Mouse (Mus musculus) midbrain, embryonic 11.5 days (tissue): ENCODE measurements around the gene H2-Q6. TPM values are rescaled to one million over a fixed set of nuclear protein-coding genes. Genes with fewer than 3 reads are reported as not detected.
"Not testable (repeated sequence)": the region's sequence is repeated elsewhere in the genome, so short reads cannot be mapped to it uniquely, and the experiment has no call there.

Experiments used
- ATAC-seq: fragments of 200-750 bp; cut with Nextera tagmentation; 2 replicates; pipeline ENCODE4 v1.8.0; 2017; ENCODE audit warnings: moderate TSS enrichment, moderate library complexity; ENCODE audit not compliant: low FRiP score
- DNase-seq: peaks from one replicate; pipeline ENCODE4 v3.0.0; 2015; ENCODE audit warnings: low spot score; ENCODE audit errors: missing footprints
- H3K27ac ChIP-seq: fragments of 300-500 bp; sonication (generic); 2 replicates; pipeline ENCODE4 v1.5.1; 2014; ENCODE audit warnings: low read depth, low read length
- H3K27me3 ChIP-seq: fragments of 300-500 bp; sonication (generic); 2 replicates; pipeline ENCODE4 v1.6.1; 2014; ENCODE audit warnings: mild to moderate bottlenecking, low read length, moderate library complexity, mixed read lengths; ENCODE audit not compliant: control insufficient read depth, insufficient read depth
- H3K36me3 ChIP-seq: fragments of 300-500 bp; sonication (generic); 2 replicates; pipeline ENCODE4 v1.6.1; 2014; ENCODE audit warnings: mild to moderate bottlenecking, low read length, moderate library complexity, mixed read lengths; ENCODE audit not compliant: control insufficient read depth, insufficient read depth
- H3K4me1 ChIP-seq: fragments of 300-500 bp; sonication (generic); 2 replicates; pipeline ENCODE4 v1.6.1; 2014; ENCODE audit warnings: low read length; ENCODE audit not compliant: control insufficient read depth, insufficient read depth
- H3K4me2 ChIP-seq: fragments of 300-500 bp; sonication (generic); 2 replicates; pipeline ENCODE4 v1.6.1; 2014; ENCODE audit warnings: mild to moderate bottlenecking, moderate library complexity
- H3K4me3 ChIP-seq: fragments of 300-500 bp; sonication (generic); 2 replicates; pipeline ENCODE4 v1.5.1; 2014; ENCODE audit warnings: low read depth, low read length
- H3K9ac ChIP-seq: fragments of 300-500 bp; sonication (generic); 2 replicates; pipeline ENCODE4 v1.6.1; 2014; ENCODE audit warnings: low read length
- H3K9me3 ChIP-seq: fragments of 300-500 bp; sonication (generic); 2 replicates; pipeline ENCODE4 v1.6.1; 2016; ENCODE audit warnings: low read length; ENCODE audit not compliant: control insufficient read depth
- WGBS: fragments of 180-500 bp; shearing (Covaris S2); extraction: QIAGEN DNeasy Blood & Tissue Kit; methylation state at CpG from one replicate; pipeline ENCODE4 v1.1.7; 2014; 5-methylcytosine and 5-hydroxymethylcytosine counted together
- polyA plus RNA-seq: library from polyadenylated mRNA; unstranded; fragments of >200 nt; fragmentation: Nextera tagmentation; extraction: Ambion mirVana; gene quantifications from 2 replicates; pipeline ENCODE4 v1.2.1, GENCODE M21; 2014

H2-Q6 gene
- polyA plus RNA-seq, 1 experiment from 2014 or later = 0.93 TPM

GRCm38 (mm10) chr17:35428883-35429282, 4.2 kb downstream of the H2-Q6 start:
- H3K4me2 ChIP-seq, H3K4me3 ChIP-seq, H3K9ac ChIP-seq, H3K9me3 ChIP-seq, H3K27ac ChIP-seq, ATAC-seq, H3K36me3 ChIP-seq, H3K4me1 ChIP-seq: not testable (repeated sequence)
- H3K27me3 ChIP-seq = peaks cover 15% of the 10 kb centered on the region
- peak; percentile 67 for DNase-seq
- 85% methylated on average over 6 of the region's 6 CpGs for WGBS

GRCm38 (mm10) chr17:35430671-35431070, 6.0 kb downstream of the H2-Q6 start:
- H3K36me3 ChIP-seq, H3K27me3 ChIP-seq, H3K4me3 ChIP-seq, ATAC-seq, H3K9ac ChIP-seq, DNase-seq, H3K4me1 ChIP-seq, H3K4me2 ChIP-seq, H3K27ac ChIP-seq, H3K9me3 ChIP-seq: not testable (repeated sequence)
- WGBS = 83% methylated on average over 6 of the region's 6 CpGs

DNA sequence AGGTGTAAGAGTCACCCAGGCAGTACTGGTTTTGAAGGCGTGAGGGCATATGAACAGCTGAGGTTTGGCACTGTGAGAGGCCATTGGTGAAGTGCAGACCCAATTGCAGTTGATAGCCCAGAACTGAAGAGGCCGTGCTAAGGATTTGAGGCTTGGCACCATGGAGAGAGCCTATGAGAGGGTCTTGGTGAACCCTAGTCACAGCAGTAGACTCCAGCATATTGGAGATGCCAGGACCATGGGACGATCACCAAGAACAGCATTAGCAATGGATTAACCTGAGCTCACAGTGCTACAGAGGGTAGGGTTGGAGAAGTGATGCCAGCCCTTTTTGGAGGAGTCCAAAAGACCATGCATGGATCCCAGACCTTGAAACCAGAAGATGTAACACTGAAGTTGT, 7.5 kb downstream of the H2-Q6 start:
- WGBS = 87% methylated on average over 3 of the region's 3 CpGs
- H3K4me3 ChIP-seq, H3K36me3 ChIP-seq, H3K27ac ChIP-seq, DNase-seq, H3K27me3 ChIP-seq, H3K9ac ChIP-seq, H3K4me1 ChIP-seq, H3K9me3 ChIP-seq, H3K4me2 ChIP-seq, ATAC-seq: not testable (repeated sequence)

- H3K4me3 ChIP-seq, H3K4me1 ChIP-seq, H3K9me3 ChIP-seq, H3K27ac ChIP-seq, ATAC-seq, H3K9ac ChIP-seq, H3K27me3 ChIP-seq, H3K4me2 ChIP-seq, H3K36me3 ChIP-seq: not testable (repeated sequence)
- 9% methylated on average over 8 of the region's 8 CpGs for WGBS
- peak; percentile 97 for DNase-seq
These were observed 10.2 kb downstream of the H2-Q6 start for GRCm38 (mm10) chr17:35434836-35435235.

- ATAC-seq, H3K9ac ChIP-seq, H3K4me1 ChIP-seq, H3K4me3 ChIP-seq, H3K36me3 ChIP-seq, H3K4me2 ChIP-seq, H3K9me3 ChIP-seq, H3K27me3 ChIP-seq, H3K27ac ChIP-seq: not testable (repeated sequence)
- peak; percentile 66 for DNase-seq
- WGBS = 74% methylated on average over 3 of the region's 3 CpGs
These were observed 10.9 kb downstream of the H2-Q6 start for GRCm38 (mm10) chr17:35435577-35435976.

GRCm38 (mm10) chr17:35437386-35437936, 12.8 kb downstream of the H2-Q6 start:
- WGBS = 57% methylated on average over 1 of the region's 1 CpGs
- not testable (repeated sequence) for H3K4me2 ChIP-seq, H3K36me3 ChIP-seq, H3K9me3 ChIP-seq, H3K4me3 ChIP-seq, H3K27me3 ChIP-seq, H3K4me1 ChIP-seq, H3K27ac ChIP-seq, ATAC-seq, H3K9ac ChIP-seq
- peak; percentile 67 for DNase-seq

DNA sequence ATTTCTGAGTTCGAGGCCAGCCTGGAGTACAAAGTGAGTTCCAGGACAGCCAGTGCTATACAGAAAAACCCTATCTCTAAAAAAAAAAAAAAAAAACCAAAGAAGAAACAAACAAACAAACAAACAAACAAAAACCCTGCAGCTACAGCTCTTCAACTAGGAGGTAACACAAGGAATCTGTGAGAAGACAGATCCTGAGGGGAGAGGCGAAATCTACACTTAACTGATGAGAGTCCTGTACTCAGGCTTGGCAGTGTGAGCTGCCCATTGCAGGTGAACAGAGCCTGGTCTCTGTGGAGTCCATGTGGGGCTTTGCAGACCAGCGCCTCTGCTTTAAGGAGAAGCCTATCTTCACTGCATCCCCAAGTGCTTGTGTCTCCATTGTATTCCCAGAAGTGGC, 13.7 kb downstream of the H2-Q6 start:
- H3K27me3 ChIP-seq, ATAC-seq, H3K9me3 ChIP-seq, H3K9ac ChIP-seq, H3K4me1 ChIP-seq, H3K4me3 ChIP-seq, H3K4me2 ChIP-seq, H3K27ac ChIP-seq, H3K36me3 ChIP-seq: not testable (repeated sequence)
- 85% methylated on average over 2 of the region's 3 CpGs for WGBS
- DNase-seq = peak; percentile 72

DNA sequence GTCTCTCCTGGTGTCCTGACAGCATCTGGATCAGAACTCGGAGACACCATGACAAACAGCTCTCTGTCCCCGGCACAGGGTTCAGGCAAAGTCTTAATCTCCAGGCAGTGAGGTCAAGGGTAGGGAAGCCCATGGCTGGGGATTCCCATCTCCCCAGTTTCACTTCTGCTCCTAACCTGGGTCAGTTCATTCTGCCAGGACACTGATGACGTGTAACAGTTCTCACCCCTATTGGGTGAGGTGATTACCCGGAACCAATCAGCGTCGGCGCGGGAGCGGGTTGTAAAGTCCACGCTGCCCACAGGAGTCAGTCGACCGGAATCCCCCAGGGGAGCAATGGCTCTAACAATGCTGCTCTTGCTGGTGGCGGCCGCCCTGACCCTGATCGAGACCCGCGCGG, 14.2 kb downstream of the H2-Q6 start, which contains the start of gene H2-Q7:
TSS of gene H2-Q7 (plus strand) at position 271 of the 400 bp plus-strand sequence.
- DNase-seq = peak; percentile 97
- not testable (repeated sequence) for H3K27me3 ChIP-seq, H3K9me3 ChIP-seq, H3K36me3 ChIP-seq, H3K4me1 ChIP-seq, H3K27ac ChIP-seq
- WGBS = 3% methylated on average over 18 of the region's 18 CpGs
- H3K4me3 ChIP-seq = peak within 1 kb of the TSS; percentile 43
- peak within 1 kb of the TSS; percentile 76 for H3K4me2 ChIP-seq
- H3K9ac ChIP-seq = peak within 1 kb of the TSS; percentile 58
- peak; percentile 95 for ATAC-seq

DNA sequence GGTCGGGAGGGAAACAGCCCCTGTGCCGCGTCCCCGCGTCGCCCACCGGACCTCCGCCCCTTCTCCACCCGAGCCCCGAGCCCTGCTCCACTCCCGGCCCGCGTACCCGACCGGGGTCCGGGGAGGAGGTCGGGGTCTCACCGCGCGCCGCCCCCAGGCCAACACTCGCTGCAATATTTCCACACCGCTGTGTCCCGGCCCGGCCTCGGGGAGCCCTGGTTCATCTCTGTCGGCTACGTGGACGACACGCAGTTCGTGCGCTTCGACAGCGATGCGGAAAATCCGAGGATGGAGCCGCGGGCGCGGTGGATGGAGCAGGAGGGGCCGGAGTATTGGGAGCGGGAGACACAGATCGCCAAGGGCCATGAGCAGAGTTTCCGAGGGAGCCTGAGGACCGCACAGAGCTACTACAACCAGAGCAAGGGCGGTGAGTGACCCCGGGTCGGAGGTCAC, 14.7 kb downstream of the H2-Q6 start:
- peak overlapping the region; percentile 43 for H3K4me3 ChIP-seq
- not testable (repeated sequence) for H3K4me1 ChIP-seq, H3K27me3 ChIP-seq, H3K9me3 ChIP-seq, H3K27ac ChIP-seq, H3K36me3 ChIP-seq
- DNase-seq (peak; percentile 95), ATAC-seq (peak; percentile 51)
- H3K9ac ChIP-seq = peak overlapping the region; percentile 58
- WGBS = 1% methylated on average over 43 of the region's 48 CpGs
- H3K4me2 ChIP-seq = peak overlapping the region; percentile 76
